Mouse (Mus musculus): ENCODE results near the gene Gm20696.

GRCm38 (mm10) chr6:99333127-99333526 is 333.5 kb downstream of the Gm20696 start:
- TF ChIP-seq CHD2 (IDR thresholded peaks at IDR 0.05; ENCODE audit: low read depth, low read length) (no peak), HCFC1 (IDR thresholded peaks at IDR 0.05; ENCODE audit: borderline replicate concordance, insufficient read depth, low read length) (no peak)
